Mouse (Mus musculus) E14TG2a.4 (cell line): ENCODE data around the gene Adap2.

Experiments
- CTCF ChIP-seq: conservative IDR thresholded peaks from 2 replicates; pipeline ENCODE4 v1.5.1; 2014; ENCODE audit warnings: low read length
- POU5F1 ChIP-seq: IDR thresholded peaks from 2 replicates; pipeline ENCODE4 v1.6.1; 2014; ENCODE audit warnings: low read length, borderline replicate concordance

DNA sequence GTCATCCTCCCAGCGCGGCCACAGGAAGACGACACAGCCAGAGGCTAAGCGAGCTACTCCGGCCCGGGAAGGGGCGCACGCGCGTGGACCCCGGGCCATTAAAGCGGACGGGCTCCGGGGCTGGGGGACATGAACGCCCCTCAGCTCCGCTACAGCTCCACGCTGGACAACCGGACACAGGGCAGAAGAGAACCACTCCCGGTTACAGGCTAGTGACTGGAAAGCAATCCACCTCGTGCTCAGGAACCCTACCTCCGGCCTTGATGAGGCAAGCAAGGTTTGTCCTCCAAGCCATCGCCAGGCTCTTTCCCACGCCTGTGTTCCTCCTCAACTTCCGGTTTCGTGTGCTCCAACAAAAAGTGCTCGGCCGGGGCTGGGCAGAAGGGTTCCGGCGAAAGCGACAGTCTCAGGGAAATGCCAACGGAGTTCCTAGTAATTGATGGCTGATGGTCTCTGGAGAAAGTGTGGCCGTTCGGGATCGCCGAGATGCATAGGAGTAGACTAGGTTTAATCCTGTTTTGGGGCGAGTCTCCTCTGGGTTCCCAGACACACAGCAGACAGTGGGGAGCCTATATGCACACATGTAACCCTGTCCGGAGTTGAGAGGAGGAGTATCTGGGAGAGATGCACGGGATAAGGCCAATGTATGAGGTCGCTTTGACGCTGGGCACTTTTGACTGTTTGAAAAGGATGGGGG lies 11.9 kb upstream of the Adap2 start, which contains the start of gene Tefm:
- no peak for TF ChIP-seq CTCF
- no peak for TF ChIP-seq POU5F1
